Mouse (Mus musculus): ENCODE measurements around the gene Abca7. TPM values are rescaled to one million over a fixed set of nuclear protein-coding genes. Genes with fewer than 3 reads are reported as not detected.
"Not testable (repeated sequence)": the region's sequence is repeated elsewhere in the genome, so short reads cannot be mapped to it uniquely, and the experiment has no call there.

Gene Abca7
- total RNA-seq, 4 experiments from 2014 or later, result 21.6 to 35.5 (median 27.8) TPM

GRCm38 (mm10) chr10:80022164-80022563 is 25.9 kb downstream of the Abca7 start:
- DNase-seq, result no peak

GRCm38 (mm10) chr10:80022806-80023205 is 26.5 kb downstream of the Abca7 start:
- DNase-seq, result no peak

DNA sequence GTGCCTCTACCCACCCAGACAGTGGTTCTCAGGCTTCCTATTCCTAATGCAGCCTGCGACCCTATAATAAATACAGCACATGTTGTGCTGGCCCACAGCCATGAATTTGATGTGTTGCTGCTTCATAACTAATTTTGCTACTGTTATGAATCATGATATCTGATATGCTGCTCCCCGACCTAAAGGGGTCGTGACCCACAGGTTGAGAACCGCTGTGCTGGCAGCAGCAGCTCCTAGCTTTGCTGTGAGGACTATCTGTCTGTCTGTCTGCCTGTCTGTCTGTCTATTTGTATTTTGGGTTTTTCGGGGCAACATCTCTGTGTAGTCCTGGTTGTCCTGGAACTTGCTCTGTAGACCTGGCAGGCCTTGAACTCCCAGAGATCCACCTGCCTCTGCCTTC is 27.5 kb downstream of the Abca7 start:
- DNase-seq, result no peak

DNA sequence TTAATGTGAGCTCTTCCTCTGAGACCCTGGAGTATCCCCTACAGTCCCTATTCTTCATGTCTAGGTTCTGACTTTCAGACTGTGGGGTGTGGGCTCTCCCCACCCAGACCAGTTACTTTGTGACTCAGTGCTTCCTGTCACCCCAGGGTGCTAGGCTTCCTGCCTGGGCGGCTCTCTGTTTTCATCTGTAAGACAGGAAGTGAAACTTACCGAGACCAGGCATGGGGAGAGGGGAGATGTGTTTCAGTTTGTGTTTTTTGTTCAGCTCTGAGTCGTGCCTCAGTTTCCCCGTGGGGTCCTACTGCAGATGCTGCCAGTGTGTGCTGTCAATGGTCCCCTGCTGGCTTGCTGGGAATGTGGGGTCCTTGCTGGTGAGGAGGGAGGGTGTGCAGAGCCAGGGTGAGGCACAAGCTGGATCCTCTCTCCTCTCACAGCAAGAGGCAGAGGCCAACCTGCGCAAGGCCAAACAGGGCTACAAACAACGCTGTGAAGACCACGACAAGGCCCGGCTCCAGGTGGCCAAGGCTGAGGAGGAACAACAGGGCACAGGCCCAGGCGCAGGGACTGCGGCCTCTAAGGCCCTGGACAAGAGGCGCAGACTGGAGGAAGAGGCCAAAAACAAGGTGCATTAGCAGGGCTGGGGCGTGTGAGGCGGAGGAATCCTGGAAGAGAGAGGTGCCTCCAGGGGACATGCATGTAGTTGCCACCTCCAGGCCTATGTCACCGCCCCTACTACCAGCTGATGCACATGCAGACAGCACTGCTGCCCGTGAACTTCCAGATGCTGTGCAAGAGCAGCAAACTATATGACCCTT is 28.1 kb downstream of the Abca7 start:
- DNase-seq, result no peak

GRCm38 (mm10) chr10:80025044-80025347 is 28.7 kb downstream of the Abca7 start:
- no peak for DNase-seq

- no peak for DNase-seq
These were observed 29.2 kb downstream of the Abca7 start for GRCm38 (mm10) chr10:80025463-80025862.

- DNase-seq, result no peak
These were observed 29.6 kb downstream of the Abca7 start for GRCm38 (mm10) chr10:80025889-80026288.

DNA sequence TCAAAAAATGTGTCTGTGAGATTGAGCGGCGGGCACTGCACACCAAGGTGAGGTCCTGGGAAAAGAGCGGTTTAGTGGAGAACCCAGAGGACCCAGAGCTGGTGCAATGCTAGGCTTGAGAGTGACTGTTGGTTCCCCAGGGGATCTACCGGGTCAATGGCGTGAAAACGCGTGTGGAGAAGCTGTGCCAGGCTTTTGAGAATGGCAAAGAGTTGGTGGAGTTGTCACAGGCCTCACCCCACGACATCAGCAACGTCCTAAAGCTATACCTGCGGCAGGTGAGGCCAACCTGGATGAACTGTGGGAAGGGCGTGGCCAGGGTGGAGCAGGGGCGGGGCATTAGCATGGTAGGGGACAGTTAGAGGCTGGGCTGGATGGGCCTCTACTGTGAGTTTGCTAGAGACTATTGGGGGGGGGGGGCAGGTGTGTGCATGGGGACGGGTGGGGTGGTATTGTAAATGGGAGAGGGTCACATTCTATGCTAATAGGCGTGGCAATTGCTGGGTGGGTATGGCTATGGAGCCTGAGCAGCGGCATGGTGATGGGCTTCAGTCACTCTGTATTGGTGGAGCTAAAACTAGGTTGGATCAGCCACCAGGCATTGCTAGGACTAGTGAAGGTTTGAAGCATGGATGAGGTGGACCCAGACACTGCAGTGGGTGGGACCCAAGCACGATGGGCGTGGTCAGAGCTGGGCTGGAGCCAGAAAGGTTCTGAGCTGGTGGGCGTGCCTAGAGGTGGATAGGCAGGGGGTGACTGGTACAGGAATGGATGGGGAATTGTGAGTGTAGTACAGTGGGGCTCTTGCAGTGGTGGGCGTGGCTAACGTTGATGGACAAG is 31.6 kb downstream of the Abca7 start:
- DNase-seq, result no peak

DNA sequence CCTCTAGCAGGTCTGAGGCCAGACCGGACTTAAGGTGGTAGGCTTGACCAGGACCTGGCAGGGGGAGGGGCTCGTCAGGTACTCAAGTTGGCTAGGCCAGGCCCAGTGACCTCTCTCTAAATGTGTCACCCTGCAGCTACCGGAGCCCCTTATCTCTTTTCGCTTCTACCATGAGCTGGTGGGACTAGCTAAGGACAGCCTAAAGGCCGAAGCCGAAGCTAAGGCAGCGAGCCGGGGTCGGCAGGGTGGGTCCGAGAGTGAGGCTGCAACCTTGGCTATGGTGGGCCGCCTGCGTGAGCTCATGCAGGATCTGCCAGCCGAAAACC is 32.2 kb downstream of the Abca7 start:
- DNase-seq, result no peak

DNA sequence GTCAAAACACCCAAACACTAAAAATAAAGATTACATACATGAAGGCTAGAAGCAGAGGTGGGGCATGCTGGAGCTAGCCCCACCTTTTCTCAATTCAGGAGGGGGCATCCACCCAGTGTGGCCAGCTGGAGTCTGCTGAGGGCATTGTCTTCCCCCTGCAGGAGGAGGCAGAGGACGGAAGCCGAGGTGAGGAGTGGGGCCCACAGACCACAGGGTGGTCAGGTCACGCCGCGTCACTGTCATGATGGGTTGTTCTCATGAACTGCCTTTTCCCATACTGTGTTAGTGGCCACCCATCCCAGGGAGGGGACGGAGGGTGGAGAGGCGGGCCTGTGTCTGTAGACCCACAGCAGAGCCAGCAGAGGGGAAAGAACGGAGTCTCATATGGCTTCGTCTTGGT is 33.9 kb downstream of the Abca7 start:
- DNase-seq, result no peak

- DNase-seq, result no peak
These were observed 34.4 kb downstream of the Abca7 start for GRCm38 (mm10) chr10:80030736-80031135.

- DNase-seq, result peak; percentile 70
These were observed 36.6 kb downstream of the Abca7 start for GRCm38 (mm10) chr10:80032799-80033480.

GRCm38 (mm10) chr10:80033511-80034391 is 37.5 kb downstream of the Abca7 start:
- no peak for DNase-seq

- no peak for DNase-seq
These were observed 38.9 kb downstream of the Abca7 start for GRCm38 (mm10) chr10:80035148-80035547.

DNA sequence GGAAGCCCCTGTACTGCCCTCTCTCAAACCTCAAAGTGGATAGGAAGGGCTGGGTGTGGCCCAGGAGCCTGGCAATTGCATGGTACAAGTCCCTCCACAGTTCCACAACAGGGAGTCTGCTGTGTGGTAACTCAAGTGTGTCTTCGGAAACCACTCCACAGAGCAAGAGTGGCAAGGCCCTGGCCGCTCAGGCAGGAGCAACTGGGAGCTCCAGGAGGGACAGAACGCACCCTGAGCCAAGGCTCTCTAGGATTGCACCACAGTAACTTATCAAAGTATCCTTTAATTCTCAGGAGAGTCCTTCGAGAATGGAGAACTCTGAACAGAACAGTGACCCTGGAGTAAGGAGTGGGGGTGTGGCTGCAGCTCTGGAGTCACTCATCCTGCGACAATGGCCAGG is 39.4 kb downstream of the Abca7 start:
- DNase-seq, result no peak

DNA sequence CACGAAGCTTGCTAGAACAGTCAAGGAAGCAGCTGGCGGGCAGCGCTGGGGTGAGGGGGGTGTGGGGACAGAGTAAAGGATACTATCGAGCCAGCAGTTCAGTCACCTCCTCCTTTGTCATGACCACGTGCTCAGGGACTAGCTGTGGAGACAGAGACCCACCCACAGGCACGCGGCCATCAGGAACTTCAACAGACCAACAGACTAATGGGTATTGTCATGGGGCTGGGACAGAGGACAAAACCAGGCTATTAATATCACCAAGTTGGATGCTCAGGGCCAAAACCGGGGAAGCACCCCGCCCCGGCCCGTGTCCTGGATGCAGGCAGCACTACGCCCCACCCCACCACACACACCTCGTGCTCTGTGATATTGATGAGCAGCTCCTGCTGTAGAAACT is 40.5 kb downstream of the Abca7 start:
- DNase-seq, result no peak

GRCm38 (mm10) chr10:80039559-80039979 is 43.3 kb downstream of the Abca7 start, which contains the start of gene Polr2e:
Polr2e (minus strand) TSS chr10:80039795.
- peak; percentile 98 for DNase-seq

- DNase-seq, result not testable (repeated sequence)
These were observed 45.2 kb downstream of the Abca7 start for GRCm38 (mm10) chr10:80041409-80042060.

GRCm38 (mm10) chr10:80044087-80044486 is 47.8 kb downstream of the Abca7 start:
- DNase-seq, result no peak

- DNase-seq, result not testable (repeated sequence)
These were observed 49.1 kb downstream of the Abca7 start for GRCm38 (mm10) chr10:80045364-80045763.

DNA sequence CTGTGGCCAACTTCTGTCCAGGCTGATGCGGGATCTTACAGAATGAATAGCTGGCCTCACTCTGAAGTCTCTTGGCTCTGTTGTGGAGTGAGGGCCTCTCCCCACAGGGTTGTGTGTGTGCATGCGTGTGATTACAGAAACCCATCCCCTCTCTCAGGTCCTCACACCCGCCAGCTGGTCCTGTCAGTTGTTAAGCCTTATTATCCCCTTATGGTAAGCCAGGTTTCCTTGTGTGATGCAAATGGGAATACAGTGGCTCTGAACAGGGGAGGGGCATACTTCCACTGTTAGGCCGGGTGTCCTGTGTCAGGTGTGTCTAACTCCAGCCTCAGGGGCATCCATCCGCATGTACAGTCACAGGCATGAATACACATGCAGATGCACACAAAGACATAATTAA is 49.5 kb downstream of the Abca7 start:
- no peak for DNase-seq

Measured in adrenal gland, adult 8-10 months (tissue).